Mouse (Mus musculus) thymus, postnatal 25 days (tissue): Measurements from ENCODE around the gene Gm10073.
A peak's percentile ranks its signal among the peaks of the same experiment; 100 is the strongest.
"Not testable (repeated sequence)": the region's sequence is repeated elsewhere in the genome, so short reads cannot be mapped to it uniquely, and the experiment has no call there.

Source experiments
- DNase-seq: peaks from one replicate; pipeline ENCODE4 v3.0.0; 2022

Gene Gm10073

GRCm38 (mm10) chr8:106573168-106573567, at the start of gene Gm10073:
Gm10073 (minus strand) TSS chr8:106573461.
- DNase-seq = not testable (repeated sequence)

GRCm38 (mm10) chr8:106623016-106623415, 49.8 kb upstream of the Gm10073 start:
- no peak for DNase-seq

GRCm38 (mm10) chr8:106620488-106620887, 47.2 kb upstream of the Gm10073 start:
- no peak for DNase-seq

- no peak for DNase-seq
Measured at GRCm38 (mm10) chr8:106619549-106620245, 46.4 kb upstream of the Gm10073 start.

GRCm38 (mm10) chr8:106618324-106618723, 45.1 kb upstream of the Gm10073 start:
- no peak for DNase-seq

- DNase-seq = no peak
Measured at GRCm38 (mm10) chr8:106617865-106618264, 44.6 kb upstream of the Gm10073 start.

GRCm38 (mm10) chr8:106617196-106617595, 43.9 kb upstream of the Gm10073 start:
- no peak for DNase-seq

- no peak for DNase-seq
Measured at GRCm38 (mm10) chr8:106616679-106617078, 43.4 kb upstream of the Gm10073 start.

DNA sequence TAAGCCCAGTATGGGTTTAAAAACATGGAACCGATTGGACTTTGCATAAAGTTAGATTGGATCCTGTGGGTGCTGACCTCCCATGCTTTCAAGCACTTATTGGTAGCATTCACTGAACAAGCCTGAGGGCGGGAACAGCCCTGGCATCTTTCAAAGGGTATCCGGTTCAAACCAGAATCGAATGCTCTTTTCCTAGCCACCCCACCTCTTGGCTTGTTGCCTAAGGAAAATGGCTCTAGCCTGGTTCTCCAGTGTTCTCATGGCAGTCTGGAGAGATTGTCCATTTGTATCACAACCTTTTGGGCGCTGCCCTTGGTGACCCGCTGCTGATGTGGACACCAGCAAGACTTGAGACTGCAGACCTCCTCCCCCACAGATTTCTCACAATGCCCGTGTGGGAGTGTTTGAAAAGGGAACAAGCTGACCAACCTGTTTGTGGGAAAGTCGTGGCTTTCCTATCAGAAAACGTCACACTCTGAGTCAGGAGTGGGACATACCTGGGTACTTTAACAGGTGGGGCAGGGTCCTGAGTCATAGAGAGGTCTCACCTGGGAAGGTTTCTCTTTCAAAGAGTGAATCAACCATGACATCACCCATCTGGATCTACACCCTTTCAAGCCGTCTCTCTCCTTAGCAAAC, 42.5 kb upstream of the Gm10073 start:
- DNase-seq = no peak

GRCm38 (mm10) chr8:106614704-106615103, 41.4 kb upstream of the Gm10073 start:
- no peak for DNase-seq

DNA sequence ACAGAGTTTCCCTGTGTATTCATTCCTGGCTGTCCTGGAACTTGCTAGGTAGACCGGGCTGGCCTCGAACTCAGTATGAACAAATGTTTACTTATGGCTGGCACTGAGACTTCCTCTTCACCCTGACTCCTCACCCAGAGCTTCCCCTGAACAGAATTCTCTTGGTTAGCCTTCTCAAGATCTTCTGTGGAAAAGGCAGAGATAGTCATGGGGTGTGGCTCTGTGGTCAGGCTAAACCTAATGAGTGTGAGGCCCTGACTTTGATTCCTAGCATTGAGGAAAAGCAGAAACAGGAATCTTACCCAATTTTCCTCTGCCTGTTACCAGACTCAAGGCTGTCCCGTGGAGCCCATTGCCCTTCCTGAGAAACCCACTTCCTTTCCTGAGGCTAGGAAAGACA, 38.8 kb upstream of the Gm10073 start:
- no peak for DNase-seq

- no peak for DNase-seq
Measured at GRCm38 (mm10) chr8:106610958-106611640, 37.8 kb upstream of the Gm10073 start.

DNA sequence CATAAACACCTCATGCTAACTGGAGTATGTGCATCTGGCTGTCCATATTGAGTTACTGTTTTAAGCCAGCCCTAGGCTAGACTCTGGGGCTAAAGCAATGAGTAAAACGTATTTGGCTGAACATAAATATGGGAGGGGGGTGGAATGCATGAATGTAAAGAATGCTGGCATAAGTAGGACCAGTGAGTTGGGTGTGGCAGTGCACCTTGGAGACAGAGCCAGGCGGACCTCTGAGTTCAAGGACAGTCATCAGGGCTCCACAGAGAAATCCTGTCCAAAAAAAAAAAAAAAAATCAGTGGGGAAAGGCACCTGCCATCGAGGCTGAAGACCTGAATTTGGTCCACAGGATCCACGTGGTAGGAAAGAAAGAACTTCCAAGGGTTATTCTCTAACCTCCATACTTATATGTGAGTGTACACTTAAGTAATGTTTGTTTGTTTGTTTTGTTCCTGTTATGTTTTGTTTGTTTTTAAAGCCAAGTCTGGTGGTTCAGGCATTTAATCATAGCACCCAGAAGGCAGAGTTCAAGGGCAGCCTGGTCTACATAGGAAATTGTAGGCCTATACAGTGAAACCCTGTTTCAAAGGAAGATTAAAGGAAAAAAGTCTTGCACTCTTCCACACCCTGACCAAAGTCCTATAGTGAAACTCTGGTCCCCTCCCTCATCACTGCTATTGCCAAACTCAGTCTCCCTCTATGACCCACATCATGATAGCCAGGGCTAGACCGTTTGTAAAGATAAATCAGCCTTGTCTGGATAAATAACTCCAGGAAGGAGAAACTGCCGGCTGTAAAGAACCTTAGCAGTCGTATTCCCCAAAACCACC, 36.0 kb upstream of the Gm10073 start:
- DNase-seq = no peak

DNA sequence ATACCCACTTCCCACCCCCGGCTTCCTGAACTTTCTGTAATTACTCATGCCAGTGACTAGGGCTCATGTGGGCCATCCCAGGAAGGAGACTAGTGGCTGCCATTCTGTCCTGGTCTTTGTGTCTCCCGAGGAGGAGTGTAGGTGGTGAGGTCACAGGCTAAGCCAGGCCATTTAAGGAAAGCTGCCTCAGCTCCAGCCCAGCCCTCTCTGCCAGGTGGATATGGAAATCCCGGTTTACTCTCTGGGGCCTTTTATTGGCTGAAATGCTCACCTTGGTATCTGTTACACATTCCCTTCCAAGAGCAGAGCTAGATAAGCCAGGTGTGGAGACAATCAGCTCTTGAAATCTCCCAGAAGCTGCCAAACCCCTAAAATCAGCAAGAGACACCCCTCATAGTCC, 35.2 kb upstream of the Gm10073 start:
- DNase-seq = no peak

DNA sequence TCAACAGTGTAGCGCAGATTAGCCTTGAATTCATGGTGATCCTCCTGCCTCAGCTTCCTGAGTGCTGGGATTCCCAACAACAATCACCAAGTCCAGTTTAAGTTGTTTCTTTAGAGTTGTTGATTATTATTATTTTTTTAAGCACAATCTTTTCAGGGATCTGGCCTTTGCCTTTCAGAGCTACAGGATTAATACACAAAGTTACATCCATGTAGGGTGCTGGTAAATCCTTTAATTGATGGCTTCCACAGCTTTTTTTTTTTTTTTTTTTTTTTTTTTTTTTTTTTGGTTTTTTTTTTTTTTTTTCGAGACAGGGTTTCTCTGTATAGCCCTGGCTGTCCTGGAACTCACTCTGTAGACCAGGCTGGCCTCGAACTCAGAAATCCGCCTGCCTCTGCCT, 34.5 kb upstream of the Gm10073 start:
- not testable (repeated sequence) for DNase-seq

- DNase-seq = no peak
Measured at GRCm38 (mm10) chr8:106606601-106607145, 33.4 kb upstream of the Gm10073 start.

DNA sequence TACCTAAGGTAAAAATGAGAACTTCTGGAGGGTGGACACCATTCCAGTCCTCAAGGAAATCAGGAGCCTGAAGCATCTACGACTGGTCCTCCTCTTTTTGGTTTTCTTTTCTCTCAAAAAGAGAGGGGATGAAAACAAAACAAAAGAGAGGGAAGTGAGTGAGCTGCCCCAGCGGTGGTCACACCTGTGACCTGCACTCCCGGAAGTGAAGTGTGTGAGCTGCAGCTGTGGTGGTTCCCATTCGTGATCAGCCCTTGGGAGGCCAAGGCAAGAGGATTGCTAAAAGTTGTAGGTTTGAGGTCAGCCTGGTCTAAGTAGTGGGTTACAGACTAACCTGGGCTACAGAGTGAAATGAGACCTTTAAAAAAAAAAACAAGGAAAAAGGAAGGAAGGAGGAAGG, 32.9 kb upstream of the Gm10073 start:
- no peak for DNase-seq

DNA sequence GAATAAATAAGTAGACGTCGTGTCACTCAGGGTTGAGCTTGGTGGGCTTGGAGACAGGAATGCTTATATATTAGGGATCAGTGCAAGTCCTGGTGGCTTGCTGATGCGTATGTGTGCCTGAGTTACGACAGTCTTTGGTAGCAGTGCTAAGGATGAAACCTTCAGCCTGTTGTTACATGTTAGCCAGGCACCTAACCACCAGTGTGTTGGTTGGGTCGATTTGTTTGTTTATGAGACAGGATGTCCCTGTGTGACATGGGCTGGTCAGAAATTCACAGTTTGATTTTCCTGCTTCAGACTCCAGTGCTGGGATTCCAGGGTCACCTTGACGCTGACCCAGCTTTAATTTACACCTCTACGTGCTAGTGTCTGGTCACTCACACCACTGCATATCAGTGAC, 32.4 kb upstream of the Gm10073 start:
- DNase-seq = no peak

DNA sequence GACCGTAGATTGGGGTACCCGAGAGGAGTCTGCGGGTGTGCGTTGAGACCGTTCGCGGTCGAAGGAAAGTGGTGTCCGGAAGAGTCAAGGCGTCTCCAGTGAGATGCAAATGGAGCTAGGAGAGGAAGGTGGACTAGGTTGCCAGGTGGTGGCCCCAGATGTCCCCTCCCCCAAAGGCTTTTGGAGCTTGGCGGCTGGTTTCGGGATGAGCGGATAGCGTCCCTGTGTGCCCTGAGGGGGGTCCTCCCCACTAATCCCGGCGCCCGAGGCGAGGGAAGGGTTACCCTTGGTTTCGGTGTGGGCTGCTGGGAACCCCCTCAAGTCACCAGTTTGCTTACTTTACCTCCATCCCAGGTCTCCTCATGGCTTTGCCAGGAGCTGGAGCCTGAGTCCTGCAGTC, 30.7 kb upstream of the Gm10073 start:
- no peak for DNase-seq

DNA sequence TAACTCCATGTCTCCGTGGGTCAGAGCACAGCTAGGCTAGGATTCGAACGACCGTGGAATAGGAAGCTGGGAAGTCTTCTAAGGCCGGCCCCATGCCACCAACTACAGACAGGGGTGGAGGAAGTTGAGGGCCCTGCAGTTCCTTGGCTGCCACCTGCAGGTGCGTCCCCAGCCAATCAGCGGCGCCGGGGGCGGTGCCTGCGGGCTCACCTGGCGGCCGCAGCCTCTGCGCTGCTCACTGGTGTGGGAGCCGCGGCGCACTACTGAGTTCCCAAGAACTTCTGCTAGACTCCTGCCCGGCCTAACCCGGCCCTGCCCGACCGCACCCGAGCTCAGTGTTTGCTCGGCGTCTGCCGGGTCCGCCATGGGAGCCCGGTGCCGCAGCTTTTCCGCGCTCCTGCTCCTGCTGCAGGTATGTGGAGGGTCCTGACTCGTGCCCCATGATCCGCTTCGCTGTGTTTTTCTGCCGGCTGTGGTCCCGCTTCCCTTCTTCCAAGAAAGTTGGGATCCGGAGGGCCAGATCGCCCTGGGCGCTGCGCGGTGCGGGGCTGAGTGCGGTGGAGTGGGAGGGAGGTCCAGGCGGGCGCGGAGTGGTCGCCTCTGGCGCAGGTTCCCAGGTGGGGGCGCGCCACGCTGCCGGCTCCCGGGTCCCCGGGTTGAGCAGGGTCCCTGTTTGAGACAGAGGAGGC, 30.0 kb upstream of the Gm10073 start, which contains the start of gene Cdh1:
Gene Cdh1 (plus strand): TSS at position 221 of the 689 bp plus-strand sequence.
- peak; percentile 59 for DNase-seq

DNA sequence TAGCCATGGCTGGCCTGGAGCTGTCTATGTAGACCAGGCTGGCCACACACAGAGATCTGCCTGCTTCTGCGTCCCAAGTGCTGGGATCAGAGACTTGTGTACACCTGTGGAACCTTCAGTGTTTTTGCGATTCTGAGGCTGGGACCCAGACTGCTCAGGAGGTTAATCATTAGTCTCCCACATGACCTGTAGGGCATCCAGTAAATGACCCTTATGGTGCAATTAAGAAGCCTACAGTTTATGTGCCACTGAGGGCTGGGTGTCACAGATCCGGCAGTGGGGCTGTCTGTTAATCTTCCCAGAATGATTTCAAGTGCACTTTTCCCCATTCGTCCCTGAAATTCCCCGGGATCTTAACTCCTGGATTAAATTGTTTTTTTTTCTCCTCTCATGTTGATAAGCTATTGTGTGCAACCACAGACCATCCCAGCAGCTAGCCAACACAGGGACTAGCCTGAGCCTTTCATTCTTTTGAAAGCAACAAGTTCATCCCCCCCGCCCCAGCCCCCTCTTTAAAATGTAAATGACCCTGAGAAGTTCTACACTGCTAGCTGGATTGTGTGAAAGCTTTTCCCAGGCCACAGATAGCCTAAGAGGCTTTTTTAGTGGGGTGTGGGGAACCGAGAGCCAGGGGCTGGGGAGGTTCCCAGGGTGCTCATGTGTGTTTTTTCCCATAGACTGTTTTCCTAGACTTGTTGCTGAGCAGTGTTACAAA, 26.2 kb upstream of the Gm10073 start:
- no peak for DNase-seq

DNA sequence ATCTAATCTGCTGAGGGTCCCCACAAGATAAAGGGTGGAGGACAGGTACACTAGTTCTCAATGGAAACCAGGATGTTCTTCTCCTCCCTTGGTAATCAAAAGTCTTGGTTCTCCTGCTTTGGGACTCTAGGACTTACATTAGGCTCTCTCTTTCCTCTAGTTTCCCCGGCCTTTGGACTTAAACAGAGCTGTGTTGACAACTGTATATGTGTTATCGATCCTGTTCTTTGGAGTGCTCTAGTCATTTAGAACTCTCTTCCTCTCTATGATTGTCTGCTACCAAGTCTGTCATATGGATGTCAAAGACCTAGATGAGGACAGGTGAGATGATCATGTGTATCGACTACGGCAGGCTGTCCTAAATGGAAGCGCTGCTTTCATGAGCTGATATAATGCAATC, 23.8 kb upstream of the Gm10073 start:
- no peak for DNase-seq
